Mouse (Mus musculus): ENCODE measurements around the gene Zyg11a. TPM values are rescaled to one million over a fixed set of nuclear protein-coding genes. Genes with fewer than 3 reads are reported as not detected.

Gene Zyg11a
- polyA plus RNA-seq, 1 experiment, result not detected

- Histone ChIP-seq H3K4me3 (replicated peaks; ENCODE audit: insufficient read depth, low read depth, low read length) (no peak overlapping the region), H3K27me3 (ENCODE audit: control insufficient read depth, insufficient read depth, low read length) (peaks cover 5% of the 10 kb centered on the region), H3K4me1 (ENCODE audit: control insufficient read depth, insufficient read depth, low read length) (no peaks in the 10 kb centered on the region), H3K27ac (ENCODE audit: insufficient read depth, low read length) (no peak overlapping the region)
- no peak for DNase-seq
- TF ChIP-seq POLR2A (IDR thresholded peaks at IDR 0.05; ENCODE audit: borderline replicate concordance, insufficient read depth, low read length) (no peak), CTCF (IDR thresholded peaks at IDR 0.05; ENCODE audit: borderline replicate concordance, insufficient read depth, low read depth, low read length) (no peak)
- 51% methylated on average over 9 of the region's 9 CpGs for WGBS
These were observed 1.2 kb upstream of the Zyg11a start for GRCm38 (mm10) chr4:108219019-108219418.

GRCm38 (mm10) chr4:108213023-108213422 lies 4.8 kb downstream of the Zyg11a start:
- 81% methylated on average over 2 of the region's 2 CpGs for WGBS
- Histone ChIP-seq H3K4me3 (replicated peaks; ENCODE audit: insufficient read depth, low read depth, low read length) (no peak overlapping the region), H3K27me3 (ENCODE audit: control insufficient read depth, insufficient read depth, low read length) (peaks cover 5% of the 10 kb centered on the region), H3K4me1 (ENCODE audit: control insufficient read depth, insufficient read depth, low read length) (no peaks in the 10 kb centered on the region), H3K27ac (ENCODE audit: insufficient read depth, low read length) (no peak overlapping the region)
- no peak for TF ChIP-seq CTCF (IDR thresholded peaks at IDR 0.05; ENCODE audit: borderline replicate concordance, insufficient read depth, low read depth, low read length)
- TF ChIP-seq POLR2A (IDR thresholded peaks at IDR 0.05; ENCODE audit: borderline replicate concordance, insufficient read depth, low read length), result no peak
- DNase-seq, result no peak

GRCm38 (mm10) chr4:108204629-108205028 lies 13.2 kb downstream of the Zyg11a start:
- 94% methylated on average over 6 of the region's 6 CpGs for WGBS
- Histone ChIP-seq H3K4me3 (replicated peaks; ENCODE audit: insufficient read depth, low read depth, low read length) (no peak overlapping the region), H3K27me3 (ENCODE audit: control insufficient read depth, insufficient read depth, low read length) (no peaks in the 10 kb centered on the region), H3K4me1 (ENCODE audit: control insufficient read depth, insufficient read depth, low read length) (no peaks in the 10 kb centered on the region), H3K27ac (ENCODE audit: insufficient read depth, low read length) (no peak overlapping the region)
- no peak for DNase-seq
- no peak for TF ChIP-seq POLR2A (IDR thresholded peaks at IDR 0.05; ENCODE audit: borderline replicate concordance, insufficient read depth, low read length)
- TF ChIP-seq CTCF (IDR thresholded peaks at IDR 0.05; ENCODE audit: borderline replicate concordance, insufficient read depth, low read depth, low read length), result no peak

GRCm38 (mm10) chr4:108199236-108199635 lies 18.6 kb downstream of the Zyg11a start:
- peak; percentile 36 to 50 for DNase-seq
- Histone ChIP-seq H3K27ac (ENCODE audit: insufficient read depth, low read length) (no peak overlapping the region), H3K4me1 (ENCODE audit: control insufficient read depth, insufficient read depth, low read length) (peaks cover 4% of the 10 kb centered on the region), H3K4me3 (replicated peaks; ENCODE audit: insufficient read depth, low read depth, low read length) (no peak overlapping the region), H3K27me3 (ENCODE audit: control insufficient read depth, insufficient read depth, low read length) (no peaks in the 10 kb centered on the region)
- TF ChIP-seq CTCF (IDR thresholded peaks at IDR 0.05; ENCODE audit: borderline replicate concordance, insufficient read depth, low read depth, low read length), result no peak
- 8% methylated on average over 2 of the region's 2 CpGs for WGBS

- peaks cover 4% of the 10 kb centered on the region for H3K4me1 ChIP-seq (ENCODE audit: control insufficient read depth, insufficient read depth, low read length)
- TF ChIP-seq POLR2A (IDR thresholded peaks at IDR 0.05; ENCODE audit: borderline replicate concordance, insufficient read depth, low read length) (no peak), CTCF (IDR thresholded peaks at IDR 0.05; ENCODE audit: borderline replicate concordance, insufficient read depth, low read depth, low read length) (no peak)
- peak; percentile 69 to 73 for DNase-seq
- H3K27me3 ChIP-seq (ENCODE audit: control insufficient read depth, insufficient read depth, low read length), result no peaks in the 10 kb centered on the region
- WGBS, result 13% methylated on average over 6 of the region's 6 CpGs
- no peak overlapping the region for H3K27ac ChIP-seq (ENCODE audit: insufficient read depth, low read length)
- H3K4me3 ChIP-seq (replicated peaks; ENCODE audit: insufficient read depth, low read depth, low read length), result peak overlapping the region; percentile 33
These were observed 21.5 kb downstream of the Zyg11a start for GRCm38 (mm10) chr4:108196277-108196855.

GRCm38 (mm10) chr4:108192821-108193323 lies 25.0 kb downstream of the Zyg11a start:
- no peak overlapping the region for H3K27ac ChIP-seq (ENCODE audit: insufficient read depth, low read length)
- WGBS, result 75% methylated on average over 2 of the region's 2 CpGs
- TF ChIP-seq POLR2A (IDR thresholded peaks at IDR 0.05; ENCODE audit: borderline replicate concordance, insufficient read depth, low read length), result no peak
- no peak for TF ChIP-seq CTCF (IDR thresholded peaks at IDR 0.05; ENCODE audit: borderline replicate concordance, insufficient read depth, low read depth, low read length)
- no peaks in the 10 kb centered on the region for H3K27me3 ChIP-seq (ENCODE audit: control insufficient read depth, insufficient read depth, low read length)
- H3K4me1 ChIP-seq (ENCODE audit: control insufficient read depth, insufficient read depth, low read length), result peaks cover 4% of the 10 kb centered on the region
- H3K4me3 ChIP-seq (replicated peaks; ENCODE audit: insufficient read depth, low read depth, low read length), result no peak overlapping the region
- no peak for DNase-seq

- no peak overlapping the region for H3K27ac ChIP-seq (ENCODE audit: insufficient read depth, low read length)
- TF ChIP-seq CTCF (IDR thresholded peaks at IDR 0.05; ENCODE audit: borderline replicate concordance, insufficient read depth, low read depth, low read length) (no peak), POLR2A (IDR thresholded peaks at IDR 0.05; ENCODE audit: borderline replicate concordance, insufficient read depth, low read length) (no peak)
- no peak overlapping the region for H3K4me3 ChIP-seq (replicated peaks; ENCODE audit: insufficient read depth, low read depth, low read length)
- WGBS, result 64% methylated on average over 1 of the region's 1 CpGs
- H3K4me1 ChIP-seq (ENCODE audit: control insufficient read depth, insufficient read depth, low read length), result no peaks in the 10 kb centered on the region
- no peaks in the 10 kb centered on the region for H3K27me3 ChIP-seq (ENCODE audit: control insufficient read depth, insufficient read depth, low read length)
- no peak for DNase-seq
These were observed 35.6 kb downstream of the Zyg11a start for GRCm38 (mm10) chr4:108182278-108182677.

GRCm38 (mm10) chr4:108168056-108168455 lies 49.8 kb downstream of the Zyg11a start:
- H3K4me1 ChIP-seq (ENCODE audit: control insufficient read depth, insufficient read depth, low read length), result no peaks in the 10 kb centered on the region
- WGBS, result 68% methylated on average over 6 of the region's 6 CpGs
- H3K27ac ChIP-seq (ENCODE audit: insufficient read depth, low read length), result no peak overlapping the region
- no peaks in the 10 kb centered on the region for H3K27me3 ChIP-seq (ENCODE audit: control insufficient read depth, insufficient read depth, low read length)
- TF ChIP-seq CTCF (IDR thresholded peaks at IDR 0.05; ENCODE audit: borderline replicate concordance, insufficient read depth, low read depth, low read length) (no peak), POLR2A (IDR thresholded peaks at IDR 0.05; ENCODE audit: borderline replicate concordance, insufficient read depth, low read length) (no peak)
- no peak overlapping the region for H3K4me3 ChIP-seq (replicated peaks; ENCODE audit: insufficient read depth, low read depth, low read length)
- DNase-seq, result no peak
